ENCODE assay signal across 8 mouse cellular contexts in genomic region chr6:87335091-87335934, GRCm38 (mm10). TPM values are rescaled to one million over a fixed set of nuclear protein-coding genes. Genes with fewer than 3 reads are reported as not detected.
DNase-seq lines count a peak whose midpoint lies in the region; ATAC-seq and TF ChIP-seq lines count a peak whose summit lies in the region.

Gene Antxr1, minus strand, starts transcription at chr6:87335821.

- under 1% methylated on average over 54 of the region's 54 CpGs for WGBS in embryonic facial prominence, embryonic 15.5 days
- WGBS in heart, embryonic 12.5 days = under 1% methylated on average over 54 of the region's 54 CpGs
- WGBS in kidney, embryonic 16.5 days = under 1% methylated on average over 54 of the region's 54 CpGs
- whole genome bisulfite sequencing in liver, embryonic 12.5 days (ENCODE audit: insufficient replicate concordance) = 2% methylated on average over 54 of the region's 54 CpGs
- 1% methylated on average over 54 of the region's 54 CpGs for WGBS in thymus, adult 2 months

- H3K4me2 ChIP-seq in embryonic facial prominence, embryonic 15.5 days (replicated peaks) = peak within 1 kb of the TSS; percentile 62
- H3K4me2 ChIP-seq in heart, embryonic 12.5 days = peak within 1 kb of the TSS; percentile 91
- peak within 1 kb of the TSS; percentile 91 for H3K4me2 ChIP-seq in kidney, embryonic 16.5 days (replicated peaks; ENCODE audit: low read depth, low read length)
- peak within 1 kb of the TSS; percentile 67 for H3K4me2 ChIP-seq in liver, embryonic 12.5 days

- peak within 1 kb of the TSS; percentile 98 for H3K27ac ChIP-seq in embryonic facial prominence, embryonic 15.5 days (replicated peaks)
- peak within 1 kb of the TSS; percentile 55; the same call in 1 of the 2 replicates for H3K27ac ChIP-seq in heart, embryonic 12.5 days (ENCODE audit: poor library complexity, severe bottlenecking)
- H3K27ac ChIP-seq in kidney, embryonic 16.5 days (ENCODE audit: low read length) = peak within 1 kb of the TSS; percentile 89
- peak within 1 kb of the TSS; percentile 42 for H3K27ac ChIP-seq in liver, embryonic 12.5 days
- no peak within 1 kb of the TSS for H3K27ac ChIP-seq in thymus, adult 2 months (ENCODE audit: control insufficient read depth, insufficient read depth, low read length)

- no peaks in the 10 kb centered on the region for H3K9me3 ChIP-seq in embryonic facial prominence, embryonic 15.5 days (replicated peaks)
- H3K9me3 ChIP-seq in heart, embryonic 12.5 days (replicated peaks) = no peaks in the 10 kb centered on the region
- H3K9me3 ChIP-seq in kidney, embryonic 16.5 days (ENCODE audit: low read length) = no peaks in the 10 kb centered on the region
- no peaks in the 10 kb centered on the region for H3K9me3 ChIP-seq in liver, embryonic 12.5 days (replicated peaks)

- peak within 1 kb of the TSS; percentile 79 for H3K9ac ChIP-seq in embryonic facial prominence, embryonic 15.5 days
- peak within 1 kb of the TSS; percentile 81 for H3K9ac ChIP-seq in heart, embryonic 12.5 days
- H3K9ac ChIP-seq in kidney, embryonic 16.5 days (replicated peaks; ENCODE audit: low read length) = peak within 1 kb of the TSS; percentile 92
- H3K9ac ChIP-seq in liver, embryonic 12.5 days = peak within 1 kb of the TSS; percentile 49

- peak; percentile 42 to 48 for DNase-seq in B cell, adult 2 months
- DNase-seq in adrenal gland, adult 2 months = peak; percentile 79
- DNase-seq in neural tube, embryonic 10.5 days (ENCODE audit: extremely low spot score, low spot score) = peak; percentile 83
- DNase-seq in thymus, adult 2 months = peak; percentile 30

- TF ChIP-seq POLR2A in thymus, adult 2 months (IDR thresholded peaks at IDR 0.05; ENCODE audit: control insufficient read depth, extremely low read depth, insufficient read depth, low read length, poor library complexity) = no peak

- no peak for TF ChIP-seq CTCF in thymus, adult 2 months (IDR thresholded peaks at IDR 0.05; ENCODE audit: borderline replicate concordance, control insufficient read depth, extremely low read depth, insufficient read depth, low read length, poor library complexity)

- no peaks in the 10 kb centered on the region for H3K36me3 ChIP-seq in embryonic facial prominence, embryonic 15.5 days
- H3K36me3 ChIP-seq in heart, embryonic 12.5 days = no peaks in the 10 kb centered on the region
- H3K36me3 ChIP-seq in kidney, embryonic 16.5 days (ENCODE audit: insufficient read depth, low read length) = no peaks in the 10 kb centered on the region
- no peaks in the 10 kb centered on the region for H3K36me3 ChIP-seq in liver, embryonic 12.5 days
- H3K36me3 ChIP-seq in thymus, adult 2 months (ENCODE audit: control insufficient read depth, insufficient read depth, low read length) = no peaks in the 10 kb centered on the region

- peaks cover 23% of the 10 kb centered on the region for H3K4me1 ChIP-seq in embryonic facial prominence, embryonic 15.5 days
- H3K4me1 ChIP-seq in heart, embryonic 12.5 days (replicated peaks) = peaks cover 22% of the 10 kb centered on the region
- H3K4me1 ChIP-seq in kidney, embryonic 16.5 days (ENCODE audit: insufficient read depth, low read length) = peaks cover 21% of the 10 kb centered on the region
- H3K4me1 ChIP-seq in liver, embryonic 12.5 days = no peaks in the 10 kb centered on the region
- H3K4me1 ChIP-seq in thymus, adult 2 months (replicated peaks; ENCODE audit: control insufficient read depth, insufficient read depth, low read length) = peaks cover 5% of the 10 kb centered on the region

- peak; percentile 56; the same call in 1 of the 2 replicates for ATAC-seq in embryonic facial prominence, embryonic 15.5 days (ENCODE audit: insufficient number of reproducible peaks, low FRiP score, low TSS enrichment, low read depth)
- ATAC-seq in heart, embryonic 12.5 days (ENCODE audit: insufficient number of reproducible peaks, low FRiP score) = peak; percentile 53; the same call in 1 of the 2 replicates
- peak; percentile 84 for ATAC-seq in kidney, embryonic 16.5 days (ENCODE audit: low FRiP score, low TSS enrichment)
- ATAC-seq in liver, embryonic 12.5 days = no peak

- peak within 1 kb of the TSS; percentile 88 for H3K4me3 ChIP-seq in embryonic facial prominence, embryonic 15.5 days (replicated peaks)
- peak within 1 kb of the TSS; percentile 68 for H3K4me3 ChIP-seq in heart, embryonic 12.5 days
- H3K4me3 ChIP-seq in kidney, embryonic 16.5 days (ENCODE audit: low read length) = peak within 1 kb of the TSS; percentile 79
- H3K4me3 ChIP-seq in liver, embryonic 12.5 days = peak within 1 kb of the TSS; percentile 56
- H3K4me3 ChIP-seq in thymus, adult 2 months (ENCODE audit: control insufficient read depth, insufficient read depth, low read length) = peak within 1 kb of the TSS; percentile 28

- no peaks in the 10 kb centered on the region for H3K27me3 ChIP-seq in embryonic facial prominence, embryonic 15.5 days
- peaks cover 32% of the 10 kb centered on the region for H3K27me3 ChIP-seq in heart, embryonic 12.5 days (replicated peaks)
- H3K27me3 ChIP-seq in kidney, embryonic 16.5 days (ENCODE audit: insufficient read depth, low read length) = peaks cover 3% of the 10 kb centered on the region; the same call in 1 of the 2 replicates
- peaks cover 45% of the 10 kb centered on the region for H3K27me3 ChIP-seq in liver, embryonic 12.5 days (replicated peaks)
- peaks cover 7% of the 10 kb centered on the region; the same call in 1 of the 2 replicates for H3K27me3 ChIP-seq in thymus, adult 2 months (ENCODE audit: control insufficient read depth, insufficient read depth, low read length)

RNA-seq across cellular contexts. Expression of gene Antxr1, which starts in this region (rescaled TPM):
- total RNA-seq in adrenal gland, adult 2 months (2021) = 10 to 100 TPM; 14.7 to 21.4 TPM
- polyA plus RNA-seq in adrenal gland, adult 2 months (2012; rRNA removed) = 7.3 and 9.1 TPM in 2 replicates
- polyA plus RNA-seq in embryonic facial prominence, embryonic 15.5 days (2015; fragmentation: Nextera tagmentation; extraction: Ambion mirVana) = 20.3 and 24.3 TPM in 2 replicates
- polyA plus RNA-seq in heart, embryonic 12.5 days (2016; fragmentation: Nextera tagmentation; extraction: Ambion mirVana) = 3.6 and 4.3 TPM in 2 replicates
- 5.2 and 5.5 TPM in 2 replicates for polyA plus RNA-seq in kidney, embryonic 16.5 days (2015; fragmentation: Nextera tagmentation; extraction: Ambion mirVana)
- polyA plus RNA-seq in liver, embryonic 12.5 days (2016; fragmentation: Nextera tagmentation; extraction: Ambion mirVana) = 0.64 and 0.93 TPM in 2 replicates
- polyA plus RNA-seq in thymus, adult 2 months (2012; rRNA removed) = 3.7 and 4.0 TPM in 2 replicates

Comparison
In these comparisons a context has a peak if more than half of its experiments do, and no peak if none do; other contexts are left out.
1. DNase-seq: peak in every context shown above with its lines; median percentile 83 in neural tube, embryonic 10.5 days; 79 in adrenal gland, adult 2 months; 45 in B cell, adult 2 months; 30 in thymus, adult 2 months.
2. H3K4me3 ChIP-seq: peak in every context shown above with its lines; median percentile 88 in embryonic facial prominence, embryonic 15.5 days; 79 in kidney, embryonic 16.5 days; 68 in heart, embryonic 12.5 days; 56 in liver, embryonic 12.5 days; 28 in thymus, adult 2 months.